Mouse (Mus musculus) E14TG2a.4 (cell line): ENCODE measurements at regions not wholly inside any gene's neighbourhood (a gene's known extent, or its start where the extent isn't known, plus 50 kb on each side); places are given as distances from the start of the nearest gene placed in this dataset.

Experiments used
- CTCF ChIP-seq: conservative IDR thresholded peaks from 2 replicates; pipeline ENCODE4 v1.5.1; 2014; ENCODE audit warnings: low read length
- POU5F1 ChIP-seq: IDR thresholded peaks from 2 replicates; pipeline ENCODE4 v1.6.1; 2014; ENCODE audit warnings: low read length, borderline replicate concordance

DNA sequence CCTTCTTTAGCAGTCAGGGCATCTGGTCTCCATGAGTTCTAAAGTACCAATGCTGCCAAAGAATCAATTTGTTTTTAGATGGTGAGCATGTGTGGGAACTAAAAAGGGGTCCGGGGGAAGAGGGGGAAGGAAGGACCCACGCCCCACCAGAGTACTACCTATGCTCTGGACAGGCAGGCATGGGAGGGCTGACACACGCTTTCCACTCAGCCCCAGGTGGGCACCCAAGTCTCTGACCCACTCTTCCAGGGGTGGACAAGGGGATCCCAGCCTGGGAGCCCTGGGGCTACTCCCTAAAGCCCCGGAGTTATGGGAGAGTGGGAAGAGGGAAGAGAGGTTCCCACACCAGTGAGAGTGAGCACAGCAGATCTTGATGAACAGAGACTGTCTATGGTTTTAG, 1446.9 kb downstream of the Zfp704 start:
- TF ChIP-seq CTCF (no peak), POU5F1 (no peak)
